Mouse (Mus musculus): ENCODE measurements at regions not wholly inside any gene's neighbourhood (a gene's known extent, or its start where the extent isn't known, plus 50 kb on each side); places are given as distances from the start of the nearest gene placed in this dataset.

- no peaks in the 10 kb centered on the region for H3K36me3 ChIP-seq
- H3K4me1 ChIP-seq (replicated peaks), result no peaks in the 10 kb centered on the region
- no peak overlapping the region for H3K4me3 ChIP-seq
- H3K27me3 ChIP-seq (replicated peaks), result no peaks in the 10 kb centered on the region; the same call in 1 of the 2 replicates
- no peak overlapping the region for H3K27ac ChIP-seq (ENCODE audit: poor library complexity, severe bottlenecking)
- no peak for ATAC-seq (ENCODE audit: insufficient number of reproducible peaks, low FRiP score)
- no peak overlapping the region for H3K9ac ChIP-seq
- no peak overlapping the region for H3K4me2 ChIP-seq
- 83% methylated on average over 5 of the region's 5 CpGs for WGBS
- no peaks in the 10 kb centered on the region for H3K9me3 ChIP-seq (replicated peaks)
These were observed 105.9 kb upstream of the Max start for GRCm38 (mm10) chr12:77067938-77068337.

GRCm38 (mm10) chr12:77067115-77067514 is 105.1 kb upstream of the Max start:
- H3K9me3 ChIP-seq (replicated peaks), result no peaks in the 10 kb centered on the region
- no peak overlapping the region for H3K9ac ChIP-seq
- H3K4me3 ChIP-seq, result no peak overlapping the region
- WGBS, result 52% methylated on average over 5 of the region's 5 CpGs
- H3K27me3 ChIP-seq (replicated peaks), result peaks cover 4% of the 10 kb centered on the region
- no peak for ATAC-seq (ENCODE audit: insufficient number of reproducible peaks, low FRiP score)
- no peaks in the 10 kb centered on the region for H3K4me1 ChIP-seq (replicated peaks)
- H3K4me2 ChIP-seq, result no peak overlapping the region
- no peaks in the 10 kb centered on the region for H3K36me3 ChIP-seq
- H3K27ac ChIP-seq (ENCODE audit: poor library complexity, severe bottlenecking), result no peak overlapping the region

GRCm38 (mm10) chr12:77065645-77066512 is 103.9 kb upstream of the Max start:
- Histone ChIP-seq H3K9ac (no peak overlapping the region), H3K4me2 (no peak overlapping the region), H3K4me1 (replicated peaks) (no peaks in the 10 kb centered on the region; the same call in 1 of the 2 replicates), H3K27ac (ENCODE audit: poor library complexity, severe bottlenecking) (no peak overlapping the region), H3K27me3 (replicated peaks) (peaks cover 4% of the 10 kb centered on the region), H3K4me3 (no peak overlapping the region), H3K9me3 (replicated peaks) (no peaks in the 10 kb centered on the region), H3K36me3 (no peaks in the 10 kb centered on the region)
- 66% methylated on average over 6 of the region's 6 CpGs for WGBS
- ATAC-seq (ENCODE audit: insufficient number of reproducible peaks, low FRiP score), result no peak

GRCm38 (mm10) chr12:77064048-77064447 is 102.0 kb upstream of the Max start:
- H3K9ac ChIP-seq, result no peak overlapping the region
- H3K4me1 ChIP-seq (replicated peaks), result peaks cover 13% of the 10 kb centered on the region
- WGBS, result 53% methylated on average over 4 of the region's 4 CpGs
- H3K27me3 ChIP-seq (replicated peaks), result peaks cover 4% of the 10 kb centered on the region
- H3K36me3 ChIP-seq, result no peaks in the 10 kb centered on the region
- H3K9me3 ChIP-seq (replicated peaks), result no peaks in the 10 kb centered on the region
- H3K27ac ChIP-seq (ENCODE audit: poor library complexity, severe bottlenecking), result no peak overlapping the region
- H3K4me2 ChIP-seq, result no peak overlapping the region
- ATAC-seq (ENCODE audit: insufficient number of reproducible peaks, low FRiP score), result no peak
- no peak overlapping the region for H3K4me3 ChIP-seq

- Histone ChIP-seq H3K9me3 (replicated peaks) (no peaks in the 10 kb centered on the region), H3K36me3 (no peaks in the 10 kb centered on the region), H3K4me1 (replicated peaks) (peaks cover 25% of the 10 kb centered on the region), H3K4me2 (no peak overlapping the region), H3K4me3 (no peak overlapping the region), H3K27ac (ENCODE audit: poor library complexity, severe bottlenecking) (no peak overlapping the region), H3K9ac (no peak overlapping the region), H3K27me3 (replicated peaks) (peaks cover 4% of the 10 kb centered on the region)
- no peak for ATAC-seq (ENCODE audit: insufficient number of reproducible peaks, low FRiP score)
- 84% methylated on average over 5 of the region's 5 CpGs for WGBS
These were observed 99.5 kb upstream of the Max start for GRCm38 (mm10) chr12:77061562-77061847.

- H3K27ac ChIP-seq (ENCODE audit: poor library complexity, severe bottlenecking), result no peak overlapping the region
- H3K9me3 ChIP-seq (replicated peaks), result no peaks in the 10 kb centered on the region
- H3K9ac ChIP-seq, result 0 out of 2 replicates have a peak overlapping the region, but pooled peaks have one; percentile 11
- 71% methylated on average over 9 of the region's 9 CpGs for WGBS
- no peak for ATAC-seq (ENCODE audit: insufficient number of reproducible peaks, low FRiP score)
- peak overlapping the region; percentile 25; the same call in 1 of the 2 replicates for H3K4me3 ChIP-seq
- no peaks in the 10 kb centered on the region for H3K36me3 ChIP-seq
- peaks cover 26% of the 10 kb centered on the region for H3K4me1 ChIP-seq (replicated peaks)
- peaks cover 7% of the 10 kb centered on the region for H3K27me3 ChIP-seq (replicated peaks)
- peak overlapping the region; percentile 66 for H3K4me2 ChIP-seq
These were observed 99.0 kb upstream of the Max start for GRCm38 (mm10) chr12:77060766-77061561.

- Histone ChIP-seq H3K27me3 (replicated peaks) (peaks cover 13% of the 10 kb centered on the region), H3K4me3 (peak overlapping the region; percentile 25), H3K36me3 (no peaks in the 10 kb centered on the region), H3K4me2 (peak overlapping the region; percentile 66), H3K9me3 (replicated peaks) (no peaks in the 10 kb centered on the region), H3K9ac (0 out of 2 replicates have a peak overlapping the region, but pooled peaks have one; percentile 11), H3K27ac (ENCODE audit: poor library complexity, severe bottlenecking) (no peak overlapping the region), H3K4me1 (replicated peaks) (peaks cover 26% of the 10 kb centered on the region)
- no peak for ATAC-seq (ENCODE audit: insufficient number of reproducible peaks, low FRiP score)
- 20% methylated on average over 16 of the region's 16 CpGs for WGBS
These were observed 98.2 kb upstream of the Max start for GRCm38 (mm10) chr12:77060060-77060695.

- no peak overlapping the region for H3K4me3 ChIP-seq
- no peak overlapping the region for H3K27ac ChIP-seq (ENCODE audit: poor library complexity, severe bottlenecking)
- no peak for ATAC-seq (ENCODE audit: insufficient number of reproducible peaks, low FRiP score)
- H3K4me1 ChIP-seq (replicated peaks), result peaks cover 26% of the 10 kb centered on the region
- no peaks in the 10 kb centered on the region for H3K9me3 ChIP-seq (replicated peaks)
- H3K27me3 ChIP-seq (replicated peaks), result peaks cover 13% of the 10 kb centered on the region
- no peak overlapping the region for H3K9ac ChIP-seq
- H3K36me3 ChIP-seq, result no peaks in the 10 kb centered on the region
- peak overlapping the region; percentile 66 for H3K4me2 ChIP-seq
- WGBS, result 78% methylated on average over 4 of the region's 4 CpGs
These were observed 97.7 kb upstream of the Max start for GRCm38 (mm10) chr12:77059679-77060059.

GRCm38 (mm10) chr12:77058596-77059190 is 96.7 kb upstream of the Max start:
- no peaks in the 10 kb centered on the region for H3K36me3 ChIP-seq
- H3K9ac ChIP-seq, result no peak overlapping the region
- H3K9me3 ChIP-seq (replicated peaks), result no peaks in the 10 kb centered on the region
- WGBS, result 12% methylated on average over 4 of the region's 4 CpGs
- no peak overlapping the region for H3K4me3 ChIP-seq
- peaks cover 26% of the 10 kb centered on the region for H3K4me1 ChIP-seq (replicated peaks)
- ATAC-seq (ENCODE audit: insufficient number of reproducible peaks, low FRiP score), result no peak
- no peak overlapping the region for H3K27ac ChIP-seq (ENCODE audit: poor library complexity, severe bottlenecking)
- peaks cover 21% of the 10 kb centered on the region for H3K27me3 ChIP-seq (replicated peaks)
- no peak overlapping the region for H3K4me2 ChIP-seq

GRCm38 (mm10) chr12:77056748-77057370 is 94.9 kb upstream of the Max start:
- Histone ChIP-seq H3K4me2 (no peak overlapping the region), H3K4me3 (no peak overlapping the region), H3K9me3 (replicated peaks) (no peaks in the 10 kb centered on the region), H3K36me3 (no peaks in the 10 kb centered on the region), H3K4me1 (replicated peaks) (peaks cover 26% of the 10 kb centered on the region), H3K27me3 (replicated peaks) (peaks cover 17% of the 10 kb centered on the region; the same call in 1 of the 2 replicates), H3K27ac (ENCODE audit: poor library complexity, severe bottlenecking) (no peak overlapping the region), H3K9ac (no peak overlapping the region)
- WGBS, result 65% methylated on average over 5 of the region's 5 CpGs
- ATAC-seq (ENCODE audit: insufficient number of reproducible peaks, low FRiP score), result no peak
